Mouse (Mus musculus) lung, postnatal 14 days (tissue): ENCODE results near the gene Bcas1.

ENCODE experiments used
- DNase-seq: peaks from one replicate; pipeline ENCODE4 v3.0.0; 2021

The Bcas1 gene

DNA sequence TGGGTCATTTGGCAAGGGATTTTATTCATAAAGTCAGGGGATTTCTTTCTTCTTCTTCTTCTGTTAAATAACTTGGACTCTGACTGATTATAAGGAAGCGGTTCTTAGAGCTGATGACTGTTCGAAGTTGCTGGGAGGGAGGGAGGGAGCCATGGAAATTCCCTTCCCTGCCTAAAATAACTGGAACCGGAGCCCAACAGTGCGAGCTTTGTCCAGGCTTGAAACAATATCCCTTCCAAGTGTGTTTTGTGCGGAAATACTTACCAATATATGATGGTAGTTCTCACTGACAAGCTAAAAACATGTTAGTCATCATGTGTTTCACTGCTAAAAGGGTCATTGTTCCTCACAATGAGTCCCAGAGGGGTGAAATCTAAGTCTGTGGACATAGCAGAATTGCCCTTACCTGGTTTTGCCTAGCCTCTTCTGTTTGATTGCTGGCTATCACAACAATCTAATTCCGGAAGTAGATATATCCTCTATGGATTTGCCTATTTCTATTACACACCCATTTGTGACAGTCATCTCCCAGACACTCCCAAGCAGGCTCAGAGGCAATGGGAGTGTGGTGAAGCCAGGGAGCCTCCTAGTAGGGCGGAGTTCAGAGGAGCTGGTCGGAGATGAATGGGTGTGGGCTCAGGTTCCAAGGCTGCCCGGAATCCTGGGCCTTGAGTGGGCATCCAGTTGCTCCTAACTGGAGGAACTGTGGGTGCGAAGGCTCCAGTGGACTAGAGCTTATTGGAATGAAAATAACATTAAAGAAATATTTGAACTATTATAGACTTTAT, 119.4 kb downstream of the Bcas1 start:
- DNase-seq: no peak

GRCm38 (mm10) chr2:170307589-170308021, 120.0 kb downstream of the Bcas1 start:
- no peak for DNase-seq

DNA sequence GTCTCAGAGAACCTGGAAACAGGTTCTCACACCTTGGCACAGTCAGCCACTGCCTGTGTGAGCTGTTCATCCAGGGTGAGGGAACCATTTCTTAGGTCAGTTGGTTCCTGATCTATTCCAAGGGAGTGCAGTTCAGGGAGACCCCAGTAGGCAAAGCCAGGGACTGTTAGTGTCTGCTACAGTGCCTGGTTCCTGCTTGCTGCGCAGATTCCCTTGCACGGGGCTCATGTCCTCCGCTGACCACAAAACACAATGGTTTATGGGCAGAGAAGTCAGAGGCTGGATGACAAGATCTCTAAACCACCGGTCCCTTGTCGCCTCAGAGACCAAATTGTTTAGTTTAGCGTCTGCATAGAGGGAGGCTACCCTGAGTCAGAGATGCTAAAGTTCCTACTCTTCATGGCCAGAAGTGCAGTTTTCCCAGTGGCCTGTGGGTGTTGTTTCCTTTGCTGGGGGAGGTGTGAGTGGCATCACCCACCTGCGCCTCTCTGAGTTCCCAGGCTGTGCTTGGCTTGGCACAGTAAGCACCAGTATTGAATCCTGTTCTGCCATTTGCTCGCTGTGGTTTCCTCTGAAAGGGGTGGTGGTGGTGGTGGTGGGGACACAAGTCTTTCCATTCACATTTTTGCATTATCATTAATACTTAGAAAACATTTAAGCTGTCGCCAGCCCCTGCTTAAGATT, 120.9 kb downstream of the Bcas1 start:
- DNase-seq: no peak

DNA sequence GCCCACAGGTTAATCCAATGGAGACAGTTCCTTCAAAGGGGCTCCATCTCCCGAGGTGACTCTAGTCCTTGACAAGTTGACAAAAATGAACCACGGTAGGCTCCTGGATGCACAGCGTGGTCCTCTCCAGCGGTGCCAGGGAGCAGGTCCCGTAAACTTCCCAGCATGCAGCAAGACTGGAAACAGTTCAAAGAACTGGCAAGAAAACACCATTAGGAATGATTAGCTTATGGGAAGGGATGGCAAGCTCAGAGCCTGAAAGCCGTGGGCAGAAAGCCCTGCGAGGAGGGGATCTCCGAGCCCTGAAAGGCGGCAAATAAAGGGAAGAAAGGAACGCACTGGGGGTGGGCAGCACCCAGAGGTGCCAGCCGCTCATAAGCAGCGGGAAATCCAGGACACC, 122.9 kb downstream of the Bcas1 start:
- no peak for DNase-seq

GRCm38 (mm10) chr2:170303595-170303994, 124.0 kb downstream of the Bcas1 start:
- DNase-seq: no peak

DNA sequence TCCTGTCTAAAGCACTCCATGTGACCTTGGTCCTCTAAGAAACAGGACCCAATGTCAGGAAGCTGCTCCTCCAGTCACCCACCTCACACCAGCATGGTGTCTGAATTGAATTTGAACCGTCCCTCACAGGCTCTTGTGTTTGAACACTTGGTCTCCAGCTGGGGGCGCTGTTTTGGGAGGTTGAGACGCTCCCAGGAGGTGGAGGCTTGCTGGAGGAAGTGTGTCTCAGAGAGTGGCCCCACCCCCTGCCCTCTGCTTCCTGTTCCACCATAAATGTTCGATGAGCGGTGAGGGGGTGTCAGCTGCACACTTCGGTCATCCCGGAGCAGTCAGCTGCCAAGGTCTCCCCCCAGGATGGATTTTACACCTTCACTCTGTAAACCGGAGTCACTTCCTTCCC, 124.8 kb downstream of the Bcas1 start:
- no peak for DNase-seq
